In genomic region chr9:53825318-53825717, GRCm38 (mm10) we compare ENCODE assay signal across 9 mouse cellular contexts. TPM values are rescaled to one million over a fixed set of nuclear protein-coding genes. Genes with fewer than 3 reads are reported as not detected.
DNase-seq lines count a peak whose midpoint lies in the region; ATAC-seq and TF ChIP-seq lines count a peak whose summit lies in the region.
"Had no signal": no experiment of that assay in that cellular context is flagged by ENCODE, and none has a peak within 500 bp of the region (broad histone marks: within the 10 kb centered on the region; RNA-seq: fewer than 3 reads in every experiment).

No protein-coding gene starts in this region.

- TF ChIP-seq CTCF in kidney, postnatal 0 days (IDR thresholded peaks at IDR 0.05; ENCODE audit: low read depth) = peak; percentile 81
- peak; percentile 31; the same call in 1 of the 2 replicates for TF ChIP-seq CTCF in G1E (IDR thresholded peaks at IDR 0.05; ENCODE audit: low read depth, low read length)

- DNase-seq in kidney, postnatal 0 days (ENCODE audit: low spot score) = peak; percentile 61
- DNase-seq in kidney, adult 18-20 months = no peak
- DNase-seq in G1E (ENCODE audit: low spot score) = no peak
- DNase-seq in cerebellum, postnatal 10 days = peak; percentile 57 to 70
- DNase-seq in neural tube, embryonic 10.5 days (ENCODE audit: extremely low spot score, low spot score) = peak; percentile 32
- no peak for DNase-seq in layer of hippocampus, adult 18-20 months (ENCODE audit: low spot score in 2 of 2)
- DNase-seq in urinary bladder, adult 2 months (ENCODE audit: low spot score) = no peak

- H3K4me1 ChIP-seq in kidney, postnatal 0 days (replicated peaks; ENCODE audit: insufficient read depth, low read length) = no peaks in the 10 kb centered on the region
- no peaks in the 10 kb centered on the region; the same call in 1 of the 2 replicates for H3K4me1 ChIP-seq in G1E (ENCODE audit: insufficient read depth, low read depth, low read length)
- peaks cover 4% of the 10 kb centered on the region; the same call in 1 of the 2 replicates for H3K4me1 ChIP-seq in intestine, embryonic 15.5 days (replicated peaks)

- no peak overlapping the region for H3K4me2 ChIP-seq in kidney, postnatal 0 days (ENCODE audit: low read length)
- no peak overlapping the region for H3K4me2 ChIP-seq in intestine, embryonic 15.5 days (replicated peaks)

- WGBS in kidney, postnatal 0 days = 8% methylated on average over 9 of the region's 9 CpGs
- WGBS in intestine, embryonic 15.5 days = 7% methylated on average over 9 of the region's 9 CpGs

- H3K27ac ChIP-seq in kidney, postnatal 0 days = no peak overlapping the region
- no peak overlapping the region for H3K27ac ChIP-seq in intestine, embryonic 15.5 days

- no peak overlapping the region for H3K4me3 ChIP-seq in kidney, postnatal 0 days (replicated peaks; ENCODE audit: low read depth, low read length)
- H3K4me3 ChIP-seq in G1E (ENCODE audit: low read depth, low read length) = no peak overlapping the region
- H3K4me3 ChIP-seq in intestine, embryonic 15.5 days (replicated peaks) = no peak overlapping the region
- H3K4me3 ChIP-seq: myocyte had no signal

- no peak for ATAC-seq in kidney, postnatal 0 days (replicated peaks; ENCODE audit: low FRiP score, low read depth)
- no peak for ATAC-seq in G1E (ENCODE audit: extremely low read depth, insufficient number of reproducible peaks, low FRiP score, poor library complexity, severe bottlenecking)
- peak; percentile 62 for ATAC-seq in intestine, embryonic 15.5 days

- H3K9me3 ChIP-seq in kidney, postnatal 0 days (replicated peaks; ENCODE audit: low read length) = no peaks in the 10 kb centered on the region
- H3K9me3 ChIP-seq in G1E (replicated peaks) = no peaks in the 10 kb centered on the region
- H3K9me3 ChIP-seq in intestine, embryonic 15.5 days = no peaks in the 10 kb centered on the region

- no peaks in the 10 kb centered on the region for H3K27me3 ChIP-seq in kidney, postnatal 0 days (ENCODE audit: insufficient read depth, low read length)
- no peaks in the 10 kb centered on the region for H3K27me3 ChIP-seq in G1E (ENCODE audit: insufficient read depth, low read length)
- no peaks in the 10 kb centered on the region for H3K27me3 ChIP-seq in intestine, embryonic 15.5 days (replicated peaks)

- no peak overlapping the region for H3K9ac ChIP-seq in kidney, postnatal 0 days (ENCODE audit: low read depth, low read length)
- no peak overlapping the region for H3K9ac ChIP-seq in intestine, embryonic 15.5 days

- no peaks in the 10 kb centered on the region for H3K36me3 ChIP-seq in kidney, postnatal 0 days (ENCODE audit: insufficient read depth, low read length)
- no peaks in the 10 kb centered on the region for H3K36me3 ChIP-seq in G1E (replicated peaks)
- no peaks in the 10 kb centered on the region for H3K36me3 ChIP-seq in intestine, embryonic 15.5 days

RNA-seq across cellular contexts. Expression of gene Sln, which starts 24.6 kb away (rescaled TPM):
- polyA plus RNA-seq in kidney, postnatal 0 days (2015; fragmentation: Nextera tagmentation; extraction: Ambion mirVana) = not detected in 2 replicates
- total RNA-seq in G1E (2014; fragmentation: Nextera tagmentation) (not detected in 2 replicates), G1E (2017) (not detected in 2 replicates)
- polyA plus RNA-seq in G1E (2012) = not detected in 2 replicates
- 0.66 and 1.3 TPM in 2 replicates for polyA plus RNA-seq in intestine, embryonic 15.5 days (2015; fragmentation: Nextera tagmentation; extraction: Ambion mirVana)
- not detected for total RNA-seq in layer of hippocampus, adult 18-20 months (2021)
- polyA plus RNA-seq in urinary bladder, adult 2 months (2012; rRNA removed) = not detected in 2 replicates
- polyA plus RNA-seq: myocyte had no signal

RNA-seq across cellular contexts. Expression of gene Slc35f2, which starts 54.0 kb away (rescaled TPM):
- polyA plus RNA-seq in kidney, postnatal 0 days (2015; fragmentation: Nextera tagmentation; extraction: Ambion mirVana) = 27.6 and 29.0 TPM in 2 replicates
- total RNA-seq in G1E (2014; fragmentation: Nextera tagmentation) (not detected in 2 replicates), G1E (2017) (0.33 TPM in 1 of 2 replicates, not detected in the other)
- not detected in 2 replicates for polyA plus RNA-seq in G1E (2012)
- 21.0 and 22.1 TPM in 2 replicates for polyA plus RNA-seq in intestine, embryonic 15.5 days (2015; fragmentation: Nextera tagmentation; extraction: Ambion mirVana)
- 1 to 10 TPM; 5.0 TPM for total RNA-seq in layer of hippocampus, adult 18-20 months (2021)
- 6.5 and 7.0 TPM in 2 replicates for polyA plus RNA-seq in urinary bladder, adult 2 months (2012; rRNA removed)

Comparison
In these comparisons a context has a peak if more than half of its experiments do, and no peak if none do; other contexts are left out.
1. DNase-seq: peak in kidney, postnatal 0 days (single experiment), cerebellum, postnatal 10 days (2 of 2) and neural tube, embryonic 10.5 days (single experiment); none in kidney, adult 18-20 months (single experiment), G1E (single experiment), layer of hippocampus, adult 18-20 months (0 of 2) and urinary bladder, adult 2 months (single experiment).